Mouse (Mus musculus) bone marrow macrophage, adult 2 months (primary cell): Measurements from ENCODE around the gene Polr2j. TPM values are rescaled to one million over a fixed set of nuclear protein-coding genes. Genes with fewer than 3 reads are reported as not detected.
A peak's percentile ranks its signal among the peaks of the same experiment; 100 is the strongest.
"Not testable (repeated sequence)": the region's sequence is repeated elsewhere in the genome, so short reads cannot be mapped to it uniquely, and the experiment has no call there.

Experiments used
- H3K27ac ChIP-seq: 2 replicates; pipeline ENCODE4 v1.5.1; 2012; ENCODE audit warnings: low read depth, low read length; ENCODE audit not compliant: insufficient read depth
- H3K4me1 ChIP-seq: 2 replicates; pipeline ENCODE4 v1.6.1; 2012; ENCODE audit warnings: low read length; ENCODE audit not compliant: control insufficient read depth, insufficient read depth
- H3K4me3 ChIP-seq: 2 replicates; pipeline ENCODE4 v1.5.1; 2012; ENCODE audit warnings: mild to moderate bottlenecking, low read length, moderate library complexity; ENCODE audit not compliant: insufficient read depth
- CTCF ChIP-seq: IDR thresholded peaks from 2 replicates; pipeline ENCODE4 v1.5.1; 2012; ENCODE audit warnings: low read depth, mild to moderate bottlenecking, low read length, moderate library complexity
- POLR2A ChIP-seq: IDR thresholded peaks from 2 replicates; pipeline ENCODE4 v1.6.1; 2012; ENCODE audit warnings: mild to moderate bottlenecking, low read depth, low read length, borderline replicate concordance
- polyA plus RNA-seq: library from polyadenylated mRNA; stranded (reverse); fragments of >200 nt; gene quantifications from 2 replicates; pipeline ENCODE4 v1.2.4, GENCODE M21; 2012; ENCODE audit not compliant: missing spikeins, insufficient read depth, insufficient read length

Polr2j gene
- polyA plus RNA-seq, 1 experiment: 86.7 TPM

GRCm38 (mm10) chr5:136104511-136104910 lies 11.9 kb upstream of the Polr2j start:
- no peak overlapping the region for H3K4me3 ChIP-seq
- TF ChIP-seq CTCF (peak; percentile 48; the same call in 1 of the 2 replicates), POLR2A (no peak)
- H3K27ac ChIP-seq: no peak overlapping the region
- peaks cover 22% of the 10 kb centered on the region for H3K4me1 ChIP-seq

DNA sequence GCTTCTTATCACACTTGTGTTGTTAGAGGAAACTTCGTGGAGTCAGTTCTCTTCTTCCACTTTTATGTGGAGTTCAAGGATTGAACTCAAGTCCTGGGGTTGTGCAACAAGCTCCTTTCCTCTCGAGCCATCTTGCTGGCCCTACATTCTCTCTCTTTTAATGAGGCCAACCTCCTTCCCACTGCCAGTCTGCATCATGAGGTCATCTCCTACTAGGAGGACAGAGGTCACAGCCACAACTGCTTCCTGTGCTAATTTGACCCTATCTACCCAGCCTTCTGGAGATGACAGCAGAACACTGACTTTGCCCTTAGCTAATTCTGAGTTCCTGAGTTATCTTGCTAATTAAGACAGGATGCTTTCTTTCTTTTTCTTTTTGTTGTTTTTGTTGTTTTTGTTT lies 7.9 kb upstream of the Polr2j start:
- H3K4me3 ChIP-seq: no peak overlapping the region
- 0 out of 2 replicates have a peak overlapping the region, but pooled peaks have one; percentile 24 for H3K27ac ChIP-seq
- TF ChIP-seq CTCF (no peak), POLR2A (no peak)
- H3K4me1 ChIP-seq: peaks cover 19% of the 10 kb centered on the region

- no peak overlapping the region for H3K27ac ChIP-seq
- no peak overlapping the region for H3K4me3 ChIP-seq
Measured at GRCm38 (mm10) chr5:136109042-136109441, 7.4 kb upstream of the Polr2j start.

GRCm38 (mm10) chr5:136113546-136113945 lies 2.9 kb upstream of the Polr2j start:
- H3K4me1 ChIP-seq: peaks cover 14% of the 10 kb centered on the region
- not testable (repeated sequence) for H3K4me3 ChIP-seq, H3K27ac ChIP-seq

More at GRCm38 (mm10) chr5:136109042-136109441, 7.4 kb upstream of the Polr2j start:
- TF ChIP-seq CTCF (no peak), POLR2A (no peak)
- peaks cover 19% of the 10 kb centered on the region for H3K4me1 ChIP-seq

DNA sequence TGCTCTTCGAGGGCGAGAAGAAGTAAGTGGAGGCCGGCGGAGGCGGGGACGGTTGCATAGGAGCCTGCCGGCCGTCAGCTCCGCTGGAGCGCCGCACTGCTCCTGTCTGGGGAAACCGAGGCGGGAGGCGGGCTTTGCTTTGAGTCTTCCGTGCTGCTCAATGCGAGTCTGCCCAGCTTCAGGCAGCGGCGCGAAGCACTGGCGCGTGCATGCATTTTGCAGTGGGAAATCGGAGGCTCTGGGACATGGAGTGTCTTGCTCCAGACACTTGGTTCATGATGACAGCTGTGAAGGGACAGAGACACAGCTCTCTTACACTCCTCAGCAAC lies 317 bp downstream of the Polr2j start:
- peak overlapping the region; percentile 91 for H3K4me3 ChIP-seq
- no peak for TF ChIP-seq CTCF
- peak overlapping the region; percentile 30; the same call in 1 of the 2 replicates for H3K27ac ChIP-seq
- peaks cover 9% of the 10 kb centered on the region; the same call in 1 of the 2 replicates for H3K4me1 ChIP-seq

DNA sequence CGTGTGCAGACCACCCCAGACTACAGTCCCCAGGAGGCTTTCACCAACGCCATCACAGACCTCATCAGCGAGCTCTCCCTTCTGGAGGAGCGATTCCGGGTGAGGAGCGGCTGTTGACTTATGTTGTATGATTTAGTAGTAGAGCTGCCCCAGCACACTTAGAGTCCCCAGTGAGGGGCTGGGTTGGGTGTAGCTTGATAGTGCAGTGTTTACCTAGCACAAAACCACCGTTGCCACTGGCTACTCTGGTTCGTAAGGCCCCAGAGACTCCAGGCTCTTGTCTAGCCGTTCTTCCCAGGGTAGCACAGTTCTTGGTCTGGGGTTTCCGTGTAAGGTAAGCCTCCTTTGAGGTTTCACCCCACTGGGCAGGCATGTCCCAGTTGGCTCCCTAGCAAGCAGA lies 5.7 kb downstream of the Polr2j start:
- TF ChIP-seq POLR2A (0 out of 2 replicates have a peak, but pooled peaks have one; percentile 10), CTCF (no peak)
- no peak overlapping the region for H3K4me3 ChIP-seq
- H3K4me1 ChIP-seq: 0 out of 2 replicates have a peak, but pooled peaks cover 6% of the 10 kb centered on the region

GRCm38 (mm10) chr5:136135571-136136291 lies 19.3 kb downstream of the Polr2j start, which contains the start of the genes Lrwd1 and Alkbh4:
Gene Lrwd1 (minus strand): TSS chr5:136136074.
Gene Alkbh4 (plus strand): TSS chr5:136136146.
- Histone ChIP-seq H3K4me3 (peak within 1 kb of the TSS; percentile 79), H3K4me1 (peaks cover 29% of the 10 kb centered on the region), H3K27ac (peak within 1 kb of the TSS; percentile 66)
- TF ChIP-seq POLR2A (no peak), CTCF (no peak)

More for the DNA sequence above, 5.7 kb downstream of the Polr2j start:
- H3K27ac ChIP-seq: no peak overlapping the region

DNA sequence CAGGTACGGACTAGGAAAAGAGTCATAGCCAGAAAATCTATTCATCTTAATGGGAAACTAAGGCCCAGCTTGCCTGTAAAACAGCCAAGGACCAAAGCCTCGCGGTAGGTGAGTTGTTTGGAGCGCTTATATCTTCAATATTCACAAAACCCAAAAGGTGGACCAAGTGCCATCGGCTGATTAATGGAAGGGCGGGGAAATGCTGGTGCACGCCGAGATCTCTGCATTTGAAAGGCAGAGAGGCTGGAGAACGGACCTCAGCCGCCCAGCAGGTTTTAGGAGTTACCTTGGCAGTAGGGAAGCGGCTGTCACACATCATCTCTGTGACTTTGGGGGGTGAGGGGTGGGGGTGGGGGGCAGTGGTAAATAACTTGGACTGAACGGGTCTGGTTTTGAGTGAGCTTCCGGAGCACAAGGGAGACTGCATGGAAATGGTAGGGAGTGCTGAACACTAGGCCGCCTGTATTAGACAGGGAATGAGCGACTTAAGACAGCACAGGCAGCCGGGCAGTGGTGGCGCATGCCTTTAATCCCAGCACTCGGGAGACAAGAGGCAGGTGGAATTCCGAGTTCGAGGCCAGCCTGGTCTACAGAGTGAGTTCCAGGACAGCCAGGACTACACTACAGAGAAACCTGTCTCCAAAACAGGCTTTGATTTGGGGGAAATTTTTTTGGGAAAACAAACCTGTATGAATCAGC lies 20.0 kb downstream of the Polr2j start:
- TF ChIP-seq POLR2A: no peak
- no peak for TF ChIP-seq CTCF
- peak overlapping the region; percentile 78 for H3K4me3 ChIP-seq
- peaks cover 34% of the 10 kb centered on the region for H3K4me1 ChIP-seq
- H3K27ac ChIP-seq: peak overlapping the region; percentile 44

GRCm38 (mm10) chr5:136137658-136138274 lies 21.3 kb downstream of the Polr2j start:
- Histone ChIP-seq H3K27ac (no peak overlapping the region), H3K4me1 (peaks cover 34% of the 10 kb centered on the region), H3K4me3 (no peak overlapping the region)
- TF ChIP-seq POLR2A (no peak), CTCF (peak; percentile 62)

DNA sequence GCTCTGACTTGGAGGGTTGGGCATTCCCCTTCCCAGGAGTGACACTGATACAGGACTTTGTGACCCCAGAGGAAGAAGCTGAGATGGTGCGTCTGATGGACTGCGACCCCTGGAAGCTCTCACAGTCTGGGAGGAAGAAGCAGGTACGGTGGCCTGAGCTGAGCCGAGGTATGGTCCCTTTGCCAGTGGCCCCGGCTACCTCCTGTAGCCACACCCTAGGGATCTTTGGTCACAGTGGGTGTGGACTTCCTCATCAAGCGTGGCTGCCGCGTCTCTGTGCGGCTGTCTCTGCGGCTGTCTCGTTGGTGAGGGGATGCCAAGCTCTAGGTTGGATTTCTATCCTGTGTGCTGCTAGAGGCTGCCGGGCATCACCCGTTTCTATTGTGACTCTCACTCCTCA lies 23.0 kb downstream of the Polr2j start:
- Histone ChIP-seq H3K4me1 (peaks cover 34% of the 10 kb centered on the region), H3K4me3 (no peak overlapping the region), H3K27ac (peak overlapping the region; percentile 57)
- TF ChIP-seq POLR2A (no peak), CTCF (no peak)
